Mouse (Mus musculus): ENCODE measurements around the gene Dync2li1.

DNA sequence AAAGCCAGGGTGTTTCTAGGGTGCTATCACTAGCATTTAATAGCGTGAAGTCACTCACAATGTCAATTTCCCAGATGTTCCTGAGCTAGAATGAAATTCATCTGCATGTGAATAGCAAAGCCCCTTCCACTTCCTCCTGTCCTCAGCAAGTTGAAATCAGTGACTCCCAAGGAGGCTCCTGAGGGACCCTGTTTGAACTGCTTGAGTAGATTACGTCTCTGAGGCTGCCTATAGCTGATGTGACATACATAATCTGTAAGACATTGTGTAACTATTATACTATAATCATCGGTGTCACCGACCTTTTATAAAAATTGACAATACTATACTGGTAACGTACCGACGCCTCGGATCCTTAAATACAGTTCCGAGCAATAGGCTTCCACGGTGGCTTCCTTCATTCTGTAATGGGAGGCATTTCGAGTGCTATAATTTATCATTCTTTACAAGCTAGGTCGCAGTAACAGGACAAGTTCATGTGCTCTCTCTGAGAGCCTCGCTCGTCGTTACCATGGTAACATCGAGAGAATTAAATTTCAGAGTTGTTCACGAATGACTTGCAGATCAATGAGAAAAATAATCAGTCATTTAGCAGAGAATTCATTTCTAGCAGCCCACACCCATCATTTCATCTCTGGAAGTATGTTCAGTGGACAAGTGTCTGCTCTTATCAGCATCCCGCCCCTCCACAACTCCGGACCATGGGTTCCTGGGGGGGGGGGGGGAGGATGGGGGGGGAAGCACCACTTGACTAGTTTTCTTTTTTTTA lies 30.5 kb downstream of the Dync2li1 start:
- TF ChIP-seq CTCF (IDR thresholded peaks at IDR 0.05; ENCODE audit: borderline replicate concordance, extremely low read depth, insufficient read depth, insufficient read length) (no peak), POLR2A (IDR thresholded peaks at IDR 0.05; ENCODE audit: borderline replicate concordance, extremely low read depth, insufficient read depth, insufficient read length, poor library complexity, severe bottlenecking) (no peak)

All from brain, embryonic 14.5 days (tissue).